Mouse (Mus musculus) neural tube, embryonic 14.5 days (tissue): ENCODE data around the gene Olfr1347. TPM values are rescaled to one million over a fixed set of nuclear protein-coding genes. Genes with fewer than 3 reads are reported as not detected.

Experiments used
- ATAC-seq: fragments of 200-750 bp; cut with Nextera tagmentation; 2 replicates; pipeline ENCODE4 v1.8.0; 2017; ENCODE audit warnings: low read depth, mild to moderate bottlenecking, moderate TSS enrichment, moderate library complexity
- H3K27ac ChIP-seq: fragments of 300-500 bp; sonication (generic); 2 replicates; pipeline ENCODE4 v1.5.1; 2014; ENCODE audit warnings: low read depth, mild to moderate bottlenecking, control low read depth, low read length, moderate library complexity, mixed read lengths
- H3K27me3 ChIP-seq: fragments of 300-500 bp; sonication (generic); 2 replicates; pipeline ENCODE4 v1.6.1; 2014; ENCODE audit warnings: low read length; ENCODE audit not compliant: control insufficient read depth, insufficient read depth
- H3K36me3 ChIP-seq: fragments of 300-500 bp; sonication (generic); 2 replicates; pipeline ENCODE4 v1.6.1; 2014; ENCODE audit warnings: low read length, mixed read lengths; ENCODE audit not compliant: control insufficient read depth, insufficient read depth
- H3K4me1 ChIP-seq: fragments of 300-500 bp; sonication (generic); 2 replicates; pipeline ENCODE4 v1.6.1; 2014; ENCODE audit warnings: low read length; ENCODE audit not compliant: control insufficient read depth, insufficient read depth
- H3K4me2 ChIP-seq: fragments of 300-500 bp; sonication (generic); 2 replicates; pipeline ENCODE4 v1.6.1; 2014; ENCODE audit warnings: mild to moderate bottlenecking, low read depth, low read length, control low read depth
- H3K4me3 ChIP-seq: fragments of 300-500 bp; sonication (generic); 2 replicates; pipeline ENCODE4 v1.5.1; 2014; ENCODE audit warnings: low read depth, low read length, control low read depth, mixed read lengths
- H3K9ac ChIP-seq: fragments of 300-500 bp; sonication (generic); replicated peaks from 2 replicates; pipeline ENCODE4 v1.6.1; 2014; ENCODE audit warnings: low read depth, mild to moderate bottlenecking, control low read depth, low read length, mixed read lengths
- H3K9me3 ChIP-seq: fragments of 300-500 bp; sonication (generic); 2 replicates; pipeline ENCODE4 v1.6.1; 2016; ENCODE audit warnings: low read length; ENCODE audit not compliant: control insufficient read depth
- WGBS: fragments of 180-500 bp; shearing (Covaris S2); extraction: QIAGEN DNeasy Blood & Tissue Kit; methylation state at CpG from one replicate; pipeline ENCODE4 v1.1.7; 2014; 5-methylcytosine and 5-hydroxymethylcytosine counted together
- polyA plus RNA-seq: library from polyadenylated mRNA; unstranded; fragments of >200 nt; fragmentation: Nextera tagmentation; extraction: Ambion mirVana; gene quantifications from 2 replicates; pipeline ENCODE4 v1.2.1, GENCODE M21; 2014

The Olfr1347 gene
- polyA plus RNA-seq, 1 experiment from 2014 or later = not detected

GRCm38 (mm10) chr7:6456399-6456798 lies 43.2 kb downstream of the Olfr1347 start:
- no peak overlapping the region for H3K4me2 ChIP-seq
- WGBS = 46% methylated on average over 3 of the region's 3 CpGs

GRCm38 (mm10) chr7:6455868-6456267 lies 43.7 kb downstream of the Olfr1347 start, which contains the start of gene Olfr1336:
Olfr1336 (plus strand) TSS chr7:6456168.
- no peak for ATAC-seq
- H3K4me2 ChIP-seq = no peak within 1 kb of the TSS
- no peak within 1 kb of the TSS for H3K9ac ChIP-seq
- H3K4me1 ChIP-seq = no peaks in the 10 kb centered on the region
- no peak within 1 kb of the TSS for H3K27ac ChIP-seq
- no peaks in the 10 kb centered on the region for H3K9me3 ChIP-seq
- H3K4me3 ChIP-seq = no peak within 1 kb of the TSS
- H3K27me3 ChIP-seq = no peaks in the 10 kb centered on the region
- no peaks in the 10 kb centered on the region for H3K36me3 ChIP-seq

More at GRCm38 (mm10) chr7:6456399-6456798, 43.2 kb downstream of the Olfr1347 start:
- Histone ChIP-seq H3K36me3 (no peaks in the 10 kb centered on the region), H3K4me3 (no peak overlapping the region), H3K27me3 (no peaks in the 10 kb centered on the region), H3K9me3 (no peaks in the 10 kb centered on the region), H3K27ac (no peak overlapping the region), H3K4me1 (no peaks in the 10 kb centered on the region), H3K9ac (no peak overlapping the region)
- ATAC-seq = no peak

GRCm38 (mm10) chr7:6447771-6448170 lies 51.8 kb downstream of the Olfr1347 start:
- no peak for ATAC-seq
- H3K36me3 ChIP-seq = no peaks in the 10 kb centered on the region
- H3K9me3 ChIP-seq = no peaks in the 10 kb centered on the region
- no peak overlapping the region for H3K27ac ChIP-seq
- H3K4me1 ChIP-seq = no peaks in the 10 kb centered on the region
- no peak overlapping the region for H3K4me2 ChIP-seq
- H3K27me3 ChIP-seq = no peaks in the 10 kb centered on the region
- WGBS = 84% methylated on average over 5 of the region's 5 CpGs
- no peak overlapping the region for H3K4me3 ChIP-seq
- H3K9ac ChIP-seq = no peak overlapping the region

GRCm38 (mm10) chr7:6441173-6441572 lies 58.4 kb downstream of the Olfr1347 start:
- no peak overlapping the region for H3K4me3 ChIP-seq
- H3K27me3 ChIP-seq = no peaks in the 10 kb centered on the region
- H3K4me1 ChIP-seq = no peaks in the 10 kb centered on the region
- H3K4me2 ChIP-seq = no peak overlapping the region
- H3K9me3 ChIP-seq = no peaks in the 10 kb centered on the region
- no peak overlapping the region for H3K9ac ChIP-seq
- whole genome bisulfite sequencing = 66% methylated on average over 2 of the region's 2 CpGs
- ATAC-seq = no peak
- H3K27ac ChIP-seq = no peak overlapping the region
- H3K36me3 ChIP-seq = no peaks in the 10 kb centered on the region

- WGBS = 80% methylated on average over 3 of the region's 3 CpGs
- no peaks in the 10 kb centered on the region for H3K9me3 ChIP-seq
- no peaks in the 10 kb centered on the region for H3K36me3 ChIP-seq
- no peak within 1 kb of the TSS for H3K9ac ChIP-seq
- H3K27ac ChIP-seq = no peak within 1 kb of the TSS
- ATAC-seq = no peak
- H3K4me1 ChIP-seq = no peaks in the 10 kb centered on the region
- H3K4me2 ChIP-seq = no peak within 1 kb of the TSS
- H3K4me3 ChIP-seq = no peak within 1 kb of the TSS
- H3K27me3 ChIP-seq = no peaks in the 10 kb centered on the region
Measured at GRCm38 (mm10) chr7:6438388-6438787, 61.2 kb downstream of the Olfr1347 start, which contains the start of gene Olfr1344. Olfr1344 (plus strand) TSS chr7:6438688.

Other genes starting within 250 kb of the Olfr1347 start
- not detected in 2 replicates for gene Epp13, start 247.0 kb downstream of the Olfr1347 start, polyA plus RNA-seq
- gene Zfp667, start 213.2 kb downstream of the Olfr1347 start, polyA plus RNA-seq = 18.1 and 19.8 TPM in 2 replicates
- gene Zfp583, start 168.5 kb downstream of the Olfr1347 start, polyA plus RNA-seq = 15.6 and 17.0 TPM in 2 replicates
- gene Gm3854, start 156.0 kb downstream of the Olfr1347 start, polyA plus RNA-seq = 7.8 and 9.4 TPM in 2 replicates
- gene Zfp78, start 136.5 kb downstream of the Olfr1347 start, polyA plus RNA-seq = 5.0 and 6.1 TPM in 2 replicates
- gene Zfp28, start 116.5 kb downstream of the Olfr1347 start, polyA plus RNA-seq = 17.8 and 19.7 TPM in 2 replicates
- 6.7 and 9.4 TPM in 2 replicates for gene Smim17, start 101.0 kb downstream of the Olfr1347 start, polyA plus RNA-seq
- 0.12 TPM in 1 of 2 replicates, not detected in the other for gene Gm20715, start 89.5 kb downstream of the Olfr1347 start, polyA plus RNA-seq
- 0.46 and 0.71 TPM in 2 replicates for gene Olfr1344, start 61.1 kb downstream of the Olfr1347 start, polyA plus RNA-seq
- gene Olfr1336, start 43.6 kb downstream of the Olfr1347 start, polyA plus RNA-seq = 0.03 TPM in 1 of 2 replicates, not detected in the other
- not detected in 2 replicates for gene Olfr1346, start 32.7 kb downstream of the Olfr1347 start, polyA plus RNA-seq
- gene Olfr5, start 12.8 kb downstream of the Olfr1347 start, polyA plus RNA-seq = not detected in 2 replicates
- gene Olfr1348, start 9.0 kb upstream of the Olfr1347 start, polyA plus RNA-seq = not detected in 2 replicates
- gene Olfr1349, start 23.2 kb upstream of the Olfr1347 start, polyA plus RNA-seq = not detected in 2 replicates
- not detected in 2 replicates for gene Olfr1350, start 65.1 kb upstream of the Olfr1347 start, polyA plus RNA-seq
- 4.6 and 7.6 TPM in 2 replicates for gene Zim1, start 196.7 kb upstream of the Olfr1347 start, polyA plus RNA-seq
- 124 and 134 TPM in 2 replicates for gene Peg3, start 230.7 kb upstream of the Olfr1347 start, polyA plus RNA-seq
- gene Usp29, start 230.8 kb upstream of the Olfr1347 start, polyA plus RNA-seq = 30.8 and 41.5 TPM in 2 replicates